Mouse (Mus musculus): ENCODE data around the gene Barhl2. TPM values are rescaled to one million over a fixed set of nuclear protein-coding genes. Genes with fewer than 3 reads are reported as not detected.

Barhl2 gene
- polyA plus RNA-seq, 2 experiments: 0.01 TPM; not detected in 1

DNA sequence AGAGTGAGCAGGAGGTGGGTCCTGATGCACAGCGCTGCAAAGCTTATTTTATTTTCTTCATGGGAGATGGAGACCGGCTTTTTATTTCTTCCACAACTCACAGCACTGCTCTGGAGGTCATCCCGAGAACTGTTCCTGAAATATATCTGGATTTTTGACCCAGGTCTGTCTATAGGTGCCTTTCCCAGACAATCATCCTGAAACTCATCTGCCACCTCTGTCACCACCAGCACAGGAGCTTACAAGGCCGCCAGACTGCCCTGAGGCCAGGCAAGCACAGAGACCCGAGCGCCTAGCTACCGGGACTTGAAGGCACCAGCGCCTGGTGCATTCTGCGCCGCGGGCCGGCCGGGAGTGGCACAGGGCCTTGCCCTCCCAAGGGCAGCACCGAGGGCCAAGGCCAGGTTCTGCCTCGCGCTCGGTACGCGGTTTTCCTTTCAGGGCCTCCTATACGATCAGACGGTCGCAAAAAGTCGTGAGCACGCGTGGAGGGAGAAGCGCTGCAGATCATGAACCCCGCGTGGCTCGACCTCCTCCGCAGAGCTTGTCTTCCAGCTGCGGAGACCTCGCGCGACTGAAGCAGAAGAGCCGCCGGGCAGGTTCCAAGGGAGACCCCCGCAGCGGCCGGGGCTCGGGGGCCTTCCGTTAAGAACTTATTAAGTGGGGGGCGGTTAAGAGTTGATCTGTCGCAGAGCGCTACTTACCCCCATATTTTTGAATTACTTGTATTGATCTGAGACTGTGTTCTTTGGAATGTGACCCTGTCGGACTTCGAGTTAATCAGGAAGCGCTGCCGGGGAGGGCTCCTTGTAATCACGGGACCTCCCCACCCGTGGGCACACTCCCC lies 9.8 kb downstream of the Barhl2 start:
- ATAC-seq (ENCODE audit: insufficient read depth) (no peak), DNase-seq (ENCODE audit: low read depth in 3 of 3, low spot score in 3 of 3) (no peak)
- Histone ChIP-seq H3K9me3 (ENCODE audit: control insufficient read depth, low read length) (no peaks in the 10 kb centered on the region), H3K4me1 (replicated peaks; ENCODE audit: control insufficient read depth in 2 of 2, insufficient read depth in 2 of 2, low read length in 1 of 2) (no peaks in the 10 kb centered on the region), H3K4me2 (ENCODE audit: low read depth) (no peak overlapping the region), H3K27me3 (ENCODE audit: control insufficient read depth, insufficient read depth, low read length) (peaks cover 65% of the 10 kb centered on the region), H3K9ac (replicated peaks) (no peak overlapping the region), H3K4me3 (ENCODE audit: insufficient read depth in 1 of 2, low read depth in 2 of 2, low read length in 2 of 2) (no peak overlapping the region), H3K36me3 (replicated peaks; ENCODE audit: control insufficient read depth, insufficient read depth, low read depth) (no peaks in the 10 kb centered on the region), H3K27ac (no peak overlapping the region)
- WGBS (ENCODE audit: insufficient replicate concordance): 6% methylated on average over 50 of the region's 50 CpGs
- TF ChIP-seq CTCF (IDR thresholded peaks at IDR 0.05; ENCODE audit: low read depth): no peak
- TF ChIP-seq EP300 (IDR thresholded peaks at IDR 0.05; ENCODE audit: low read depth): no peak

DNA sequence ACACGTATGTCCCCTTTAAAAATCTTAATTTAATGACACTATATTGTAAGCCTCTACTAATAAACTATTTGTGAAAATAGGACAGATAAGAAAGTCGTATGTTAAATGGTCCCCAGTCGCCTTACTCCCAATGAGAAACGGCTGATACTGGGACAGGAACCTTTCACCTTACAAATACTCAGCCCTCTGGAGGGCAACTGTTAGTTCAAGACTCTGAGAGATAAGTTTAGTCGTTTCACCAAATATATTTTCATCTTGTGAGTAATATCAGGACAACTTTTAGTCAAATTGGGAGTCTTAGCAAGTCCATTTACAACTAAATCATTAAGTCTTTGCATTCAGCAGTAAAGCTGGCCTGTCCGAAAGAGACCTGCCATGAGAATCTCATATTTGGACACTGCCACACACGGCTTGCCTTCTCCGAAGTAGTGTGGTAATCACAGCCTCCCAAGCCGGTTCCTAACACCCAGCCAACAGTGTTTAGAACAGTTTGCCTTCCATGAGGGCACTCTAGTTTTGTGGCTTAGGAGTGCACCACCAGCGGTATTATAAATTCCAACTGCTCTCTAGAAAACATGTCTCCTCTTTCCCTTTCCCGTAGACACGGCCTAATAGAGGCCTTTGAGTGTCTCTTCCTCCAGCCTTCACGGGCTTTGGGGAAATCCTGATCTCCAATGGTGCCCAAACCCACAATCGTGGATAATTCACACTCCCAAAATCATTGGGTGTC lies 10.7 kb downstream of the Barhl2 start:
- DNase-seq (ENCODE audit: low read depth in 3 of 3, low spot score in 3 of 3): no peak
- peaks cover 58% of the 10 kb centered on the region for H3K27me3 ChIP-seq (ENCODE audit: control insufficient read depth, insufficient read depth, low read length)
- H3K9me3 ChIP-seq (ENCODE audit: control insufficient read depth, low read length): no peaks in the 10 kb centered on the region
- H3K4me1 ChIP-seq (replicated peaks; ENCODE audit: control insufficient read depth in 2 of 2, insufficient read depth in 2 of 2, low read length in 1 of 2): no peaks in the 10 kb centered on the region
- no peak overlapping the region for H3K4me2 ChIP-seq (ENCODE audit: low read depth)
- no peak overlapping the region for H3K27ac ChIP-seq
- WGBS (ENCODE audit: insufficient replicate concordance): 33% methylated on average over 14 of the region's 14 CpGs
- no peak for TF ChIP-seq CTCF (IDR thresholded peaks at IDR 0.05; ENCODE audit: low read depth)
- no peak for ATAC-seq (ENCODE audit: insufficient read depth)
- H3K36me3 ChIP-seq (replicated peaks; ENCODE audit: control insufficient read depth, insufficient read depth, low read depth): no peaks in the 10 kb centered on the region
- H3K9ac ChIP-seq (replicated peaks): no peak overlapping the region
- no peak overlapping the region for H3K4me3 ChIP-seq (ENCODE audit: insufficient read depth in 1 of 2, low read depth in 2 of 2, low read length in 2 of 2)

DNA sequence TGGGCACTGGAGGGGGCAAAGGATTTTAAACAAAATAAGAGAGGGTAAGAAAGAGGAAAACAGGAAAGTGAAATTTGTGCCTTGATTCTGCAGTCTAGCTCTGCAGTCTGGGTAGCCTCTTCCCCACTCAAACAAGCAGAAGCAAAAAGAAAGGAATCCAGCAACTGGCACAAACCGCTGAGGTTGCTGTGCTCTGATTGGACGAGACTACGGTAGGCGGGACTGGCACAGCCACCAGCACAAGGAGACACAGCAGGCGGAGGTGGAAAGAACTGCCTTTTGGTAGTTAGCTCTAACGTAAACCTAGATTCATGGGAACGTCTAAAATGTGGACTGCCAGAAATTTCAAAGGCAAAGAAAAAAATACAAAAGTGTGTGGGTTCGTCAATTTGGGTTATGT lies 11.4 kb downstream of the Barhl2 start:
- H3K27me3 ChIP-seq (ENCODE audit: control insufficient read depth, insufficient read depth, low read length): peaks cover 52% of the 10 kb centered on the region
- H3K27ac ChIP-seq: no peak overlapping the region
- no peak overlapping the region for H3K9ac ChIP-seq (replicated peaks)
- 4% methylated on average over 8 of the region's 8 CpGs for WGBS (ENCODE audit: insufficient replicate concordance)
- H3K4me2 ChIP-seq (ENCODE audit: low read depth): no peak overlapping the region
- DNase-seq (ENCODE audit: low read depth in 3 of 3, low spot score in 3 of 3) (no peak), ATAC-seq (ENCODE audit: insufficient read depth) (no peak)
- no peaks in the 10 kb centered on the region for H3K9me3 ChIP-seq (ENCODE audit: control insufficient read depth, low read length)
- no peaks in the 10 kb centered on the region for H3K36me3 ChIP-seq (replicated peaks; ENCODE audit: control insufficient read depth, insufficient read depth, low read depth)
- TF ChIP-seq EP300 (IDR thresholded peaks at IDR 0.05; ENCODE audit: low read depth) (no peak), CTCF (IDR thresholded peaks at IDR 0.05; ENCODE audit: low read depth) (no peak)
- H3K4me3 ChIP-seq (ENCODE audit: insufficient read depth in 1 of 2, low read depth in 2 of 2, low read length in 2 of 2): no peak overlapping the region
- no peaks in the 10 kb centered on the region for H3K4me1 ChIP-seq (replicated peaks; ENCODE audit: control insufficient read depth in 2 of 2, insufficient read depth in 2 of 2, low read length in 1 of 2)

DNA sequence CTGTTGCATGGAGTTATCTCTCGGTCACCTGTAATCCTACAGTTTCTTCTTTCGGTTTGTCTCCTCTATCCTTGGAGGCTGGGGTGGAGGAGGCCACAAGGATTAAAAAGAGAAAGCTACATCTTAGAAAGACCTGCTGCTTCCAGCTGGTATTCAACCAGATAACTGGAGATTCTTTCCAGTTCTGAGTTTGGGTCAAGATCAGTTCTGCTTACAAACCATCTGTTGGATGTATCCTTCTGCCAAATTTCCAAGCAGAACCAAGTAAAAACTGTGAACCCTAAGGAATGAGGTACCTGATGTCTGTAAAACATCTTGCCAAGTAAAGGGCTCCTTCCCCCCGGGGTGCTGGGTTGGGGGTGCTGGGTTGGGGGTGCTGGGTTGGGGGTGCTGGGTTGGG lies 12.3 kb downstream of the Barhl2 start:
- ATAC-seq (ENCODE audit: insufficient read depth) (no peak), DNase-seq (ENCODE audit: low read depth in 3 of 3, low spot score in 3 of 3) (no peak)
- H3K27me3 ChIP-seq (ENCODE audit: control insufficient read depth, insufficient read depth, low read length): peaks cover 43% of the 10 kb centered on the region
- TF ChIP-seq EP300 (IDR thresholded peaks at IDR 0.05; ENCODE audit: low read depth) (no peak), CTCF (IDR thresholded peaks at IDR 0.05; ENCODE audit: low read depth) (no peak)
- no peak overlapping the region for H3K27ac ChIP-seq
- no peak overlapping the region for H3K4me3 ChIP-seq (ENCODE audit: insufficient read depth in 1 of 2, low read depth in 2 of 2, low read length in 2 of 2)
- H3K4me1 ChIP-seq (replicated peaks; ENCODE audit: control insufficient read depth in 2 of 2, insufficient read depth in 2 of 2, low read length in 1 of 2): no peaks in the 10 kb centered on the region
- H3K9me3 ChIP-seq (ENCODE audit: control insufficient read depth, low read length): no peaks in the 10 kb centered on the region
- WGBS (ENCODE audit: insufficient replicate concordance): 50% methylated on average over 3 of the region's 3 CpGs
- no peaks in the 10 kb centered on the region for H3K36me3 ChIP-seq (replicated peaks; ENCODE audit: control insufficient read depth, insufficient read depth, low read depth)
- H3K9ac ChIP-seq (replicated peaks): no peak overlapping the region
- no peak overlapping the region for H3K4me2 ChIP-seq (ENCODE audit: low read depth)

GRCm38 (mm10) chr5:106438916-106439315 lies 19.1 kb downstream of the Barhl2 start:
- DNase-seq (ENCODE audit: low read depth in 3 of 3, low spot score in 3 of 3) (no peak), ATAC-seq (ENCODE audit: insufficient read depth) (no peak)
- no peaks in the 10 kb centered on the region for H3K27me3 ChIP-seq (ENCODE audit: control insufficient read depth, insufficient read depth, low read length)
- WGBS (ENCODE audit: insufficient replicate concordance): 75% methylated on average over 7 of the region's 7 CpGs
- no peak overlapping the region for H3K27ac ChIP-seq
- no peak for TF ChIP-seq EP300 (IDR thresholded peaks at IDR 0.05; ENCODE audit: low read depth)
- TF ChIP-seq CTCF (IDR thresholded peaks at IDR 0.05; ENCODE audit: low read depth): no peak
- H3K36me3 ChIP-seq (replicated peaks; ENCODE audit: control insufficient read depth, insufficient read depth, low read depth): no peaks in the 10 kb centered on the region
- H3K4me3 ChIP-seq (ENCODE audit: insufficient read depth in 1 of 2, low read depth in 2 of 2, low read length in 2 of 2): no peak overlapping the region
- no peaks in the 10 kb centered on the region for H3K4me1 ChIP-seq (replicated peaks; ENCODE audit: control insufficient read depth in 2 of 2, insufficient read depth in 2 of 2, low read length in 1 of 2)
- no peaks in the 10 kb centered on the region for H3K9me3 ChIP-seq (ENCODE audit: control insufficient read depth, low read length)
- no peak overlapping the region for H3K9ac ChIP-seq (replicated peaks)
- no peak overlapping the region for H3K4me2 ChIP-seq (ENCODE audit: low read depth)

Data from liver, embryonic 14.5 days (tissue).